Mouse (Mus musculus): ENCODE measurements around the gene Zfand3.

- TF ChIP-seq POLR2A (IDR thresholded peaks at IDR 0.05; ENCODE audit: insufficient read depth, low read depth, low read length), result no peak
- no peak for TF ChIP-seq CTCF (IDR thresholded peaks at IDR 0.05; ENCODE audit: insufficient read depth, low read depth, low read length)
Measured at GRCm38 (mm10) chr17:30235380-30235779, 230.8 kb downstream of the Zfand3 start.

Data from olfactory bulb, adult 2 months (tissue).